21 mouse cellular contexts compared by ENCODE assay signal in genomic region chr8:106974754-106975153, GRCm38 (mm10). TPM values are rescaled to one million over a fixed set of nuclear protein-coding genes. Genes with fewer than 3 reads are reported as not detected.
DNase-seq lines count a peak whose midpoint lies in the region; ATAC-seq lines count a peak whose summit lies in the region.
"Had no signal": no experiment of that assay in that cellular context is flagged by ENCODE, and none has a peak within 500 bp of the region (broad histone marks: within the 10 kb centered on the region; RNA-seq: fewer than 3 reads in every experiment).

No protein-coding gene starts in this region.

- 63% methylated on average over 7 of the region's 7 CpGs for WGBS in limb, embryonic 15.5 days

- no peaks in the 10 kb centered on the region for H3K27me3 ChIP-seq in limb, embryonic 15.5 days
- H3K27me3 ChIP-seq: intestine, embryonic 15.5 days; limb, embryonic 13.5 days; midbrain, embryonic 12.5 days; Patski had no signal

- peaks cover 13% of the 10 kb centered on the region; the same call in 1 of the 2 replicates for H3K4me1 ChIP-seq in limb, embryonic 15.5 days

- H3K4me3 ChIP-seq in limb, embryonic 15.5 days = no peak overlapping the region
- H3K4me3 ChIP-seq: intestine, embryonic 15.5 days; limb, embryonic 13.5 days; midbrain, embryonic 12.5 days; neural tube, embryonic 13.5 days had no signal

- DNase-seq in kidney, postnatal 25 days = peak; percentile 8 to 40
- no peak for DNase-seq in kidney, postnatal 4 days
- peak; percentile 45 for DNase-seq in CD4-positive, CD25-positive, alpha-beta regulatory T cell, adult 2 months (ENCODE audit: low read depth, low spot score)
- DNase-seq in T-cell, adult 2 months (ENCODE audit: low spot score) = peak; percentile 45
- no peak for DNase-seq in adrenal gland, postnatal 4 days (ENCODE audit: low spot score in 2 of 2)
- DNase-seq: cerebellum, postnatal 10 days; embryo, embryonic 11 days; gastrocnemius, postnatal 14 days; heart, adult 18-20 months; heart, postnatal 36 days; right cerebral cortex, adult 18-20 months had no signal

- H3K9ac ChIP-seq in limb, embryonic 15.5 days = no peak overlapping the region
- H3K9ac ChIP-seq: hindbrain, embryonic 14.5 days; intestine, embryonic 15.5 days; limb, embryonic 13.5 days; midbrain, embryonic 12.5 days; neural tube, embryonic 13.5 days had no signal

- no peaks in the 10 kb centered on the region for H3K36me3 ChIP-seq in limb, embryonic 15.5 days
- H3K36me3 ChIP-seq: intestine, embryonic 15.5 days; limb, embryonic 13.5 days; midbrain, embryonic 12.5 days; neural tube, embryonic 13.5 days had no signal

- H3K27ac ChIP-seq in limb, embryonic 15.5 days = peak overlapping the region; percentile 33; the same call in 1 of the 2 replicates
- H3K27ac ChIP-seq: hindbrain, embryonic 14.5 days; intestine, embryonic 15.5 days; limb, embryonic 13.5 days; midbrain, embryonic 12.5 days; neural tube, embryonic 13.5 days had no signal

- H3K9me3 ChIP-seq in limb, embryonic 15.5 days = no peaks in the 10 kb centered on the region
- H3K9me3 ChIP-seq: intestine, embryonic 15.5 days; limb, embryonic 13.5 days; midbrain, embryonic 12.5 days; neural tube, embryonic 13.5 days had no signal

- H3K4me2 ChIP-seq in limb, embryonic 15.5 days = no peak overlapping the region
- H3K4me2 ChIP-seq: hindbrain, embryonic 14.5 days; intestine, embryonic 15.5 days; limb, embryonic 13.5 days; midbrain, embryonic 12.5 days; neural tube, embryonic 13.5 days had no signal

- no peak for ATAC-seq in limb, embryonic 15.5 days (ENCODE audit: insufficient number of reproducible peaks, low FRiP score, low TSS enrichment, low read depth)
- no peak for ATAC-seq in monocyte, adult 5-6 weeks (replicated peaks; ENCODE audit: insufficient number of reproducible peaks, low FRiP score, low TSS enrichment, poor library complexity, severe bottlenecking)
- ATAC-seq: forebrain, embryonic 14.5 days; intestine, embryonic 15.5 days; lung, postnatal 0 days; Patski had no signal

RNA-seq across cellular contexts. Expression of gene Sntb2, which starts 39.2 kb away (rescaled TPM):
- 14.9 and 17.8 TPM in 2 replicates for polyA plus RNA-seq in limb, embryonic 15.5 days (2015; fragmentation: Nextera tagmentation; extraction: Ambion mirVana)
- total RNA-seq in adrenal gland, postnatal 4 days (2021) = 10 to 100 TPM; 37.2 to 39.0 TPM
- total RNA-seq in monocyte, adult 5-6 weeks (2017) = 11.4 to 17.9 TPM (median 13.6 TPM) in 3 replicates

RNA-seq across cellular contexts. Expression of gene Vps4a, which starts 56.3 kb away (rescaled TPM):
- polyA plus RNA-seq in limb, embryonic 15.5 days (2015; fragmentation: Nextera tagmentation; extraction: Ambion mirVana) = 71.3 and 79.3 TPM in 2 replicates
- total RNA-seq in adrenal gland, postnatal 4 days (2021) = 10 to 100 TPM; 69.6 to 72.7 TPM
- 44.7 to 57.3 TPM (median 45.4 TPM) in 3 replicates for total RNA-seq in monocyte, adult 5-6 weeks (2017)

Comparison
In these comparisons a context has a peak if more than half of its experiments do, and no peak if none do; other contexts are left out.
1. DNase-seq: peak in kidney, postnatal 25 days (2 of 2), CD4-positive, CD25-positive, alpha-beta regulatory T cell, adult 2 months (single experiment) and T-cell, adult 2 months (single experiment); none in kidney, postnatal 4 days (0 of 2) and adrenal gland, postnatal 4 days (0 of 2).